Mouse (Mus musculus) G1E-ER4 (cell line): Measurements from ENCODE around the gene Cyp20a1. TPM values are rescaled to one million over a fixed set of nuclear protein-coding genes. Genes with fewer than 3 reads are reported as not detected.

Experiments used
- GATA1 ChIP-seq: IDR thresholded peaks from one replicate; pipeline ENCODE4 v1.8.0; 2012; ENCODE audit warnings: low read length, inconsistent platforms
- polyA plus RNA-seq: library from polyadenylated mRNA; stranded (reverse); fragments of >175 nt; gene quantifications from 2 replicates; pipeline ENCODE4 v1.2.3, GENCODE M21; 2012

The Cyp20a1 gene
- polyA plus RNA-seq, 1 experiment, result 10.9 TPM

DNA sequence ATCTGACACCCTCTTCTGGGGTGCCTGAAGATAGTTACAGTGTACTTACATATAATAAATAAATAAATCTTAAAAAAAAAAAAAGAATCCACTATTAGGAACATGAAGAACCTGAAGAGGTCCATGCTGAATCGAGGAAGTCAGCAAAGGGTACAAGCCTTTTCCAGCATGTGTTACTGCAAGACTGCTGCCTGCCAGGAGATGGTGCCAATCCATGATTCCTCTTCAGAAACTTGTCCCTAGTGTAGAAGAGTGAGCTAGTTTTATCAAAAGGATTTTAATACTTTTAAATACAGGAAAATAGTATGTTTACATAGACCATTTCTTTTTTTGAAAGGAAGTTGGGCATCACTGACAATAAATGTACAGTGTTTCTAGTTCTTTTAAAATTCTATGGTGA is 80.8 kb downstream of the Cyp20a1 start:
- TF ChIP-seq GATA1, result no peak

DNA sequence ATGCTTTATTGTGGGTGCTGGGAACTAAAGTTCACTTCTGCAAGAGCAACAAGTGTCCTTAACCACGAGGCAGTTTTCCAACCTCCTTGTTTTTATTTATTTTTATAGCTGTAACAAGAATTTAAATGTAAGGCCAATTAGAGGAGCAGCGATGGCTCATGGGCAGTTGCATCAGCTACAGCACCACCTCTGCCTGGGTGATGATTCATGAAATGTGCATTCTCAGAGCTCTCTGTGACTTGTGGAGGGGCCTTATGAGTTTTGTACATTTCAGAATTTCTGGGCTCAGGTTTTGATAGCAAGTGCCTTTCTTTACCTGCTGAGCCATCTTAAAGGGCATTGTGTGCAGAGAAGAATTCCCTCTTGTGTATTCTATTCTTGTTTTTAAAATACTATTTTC is 85.2 kb downstream of the Cyp20a1 start:
- TF ChIP-seq GATA1, result no peak

DNA sequence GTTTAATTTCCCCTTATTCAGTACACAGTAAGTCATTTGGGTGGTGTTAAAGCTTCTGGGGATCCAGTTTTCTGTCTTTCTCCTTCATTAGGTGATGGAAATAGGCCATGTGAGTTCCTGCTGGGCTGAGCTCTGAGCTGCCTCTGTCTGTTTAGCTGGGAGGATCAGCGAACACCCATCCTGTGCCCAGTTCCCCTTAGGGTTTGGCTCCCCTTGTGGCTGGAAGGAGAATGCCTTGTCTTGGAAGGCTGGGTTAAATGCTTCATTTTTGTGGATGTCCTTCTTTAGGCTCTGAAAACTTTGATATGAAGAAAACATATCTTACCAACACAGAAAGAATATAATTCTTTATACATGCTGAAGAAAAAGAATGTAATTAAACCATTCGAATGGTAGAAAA is 85.8 kb downstream of the Cyp20a1 start:
- no peak for TF ChIP-seq GATA1

DNA sequence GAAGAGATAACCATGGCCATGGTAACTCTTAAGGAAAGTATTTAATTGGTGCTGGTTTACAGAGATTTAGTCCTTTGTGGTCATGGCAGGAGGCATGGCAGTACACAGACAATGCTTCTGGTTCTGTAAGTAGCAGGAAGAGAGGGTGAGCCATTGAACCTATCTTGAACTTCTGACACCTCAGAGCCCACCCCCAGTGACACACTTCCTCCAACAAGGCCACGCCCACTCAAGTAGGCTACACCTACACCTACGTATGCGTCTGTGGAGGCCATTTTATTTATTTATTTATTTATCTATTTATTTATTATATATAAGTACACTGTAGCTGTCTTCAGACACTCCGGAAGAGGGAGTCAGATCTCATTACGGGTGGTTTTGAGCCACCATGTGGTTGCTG is 88.4 kb downstream of the Cyp20a1 start:
- TF ChIP-seq GATA1, result no peak

DNA sequence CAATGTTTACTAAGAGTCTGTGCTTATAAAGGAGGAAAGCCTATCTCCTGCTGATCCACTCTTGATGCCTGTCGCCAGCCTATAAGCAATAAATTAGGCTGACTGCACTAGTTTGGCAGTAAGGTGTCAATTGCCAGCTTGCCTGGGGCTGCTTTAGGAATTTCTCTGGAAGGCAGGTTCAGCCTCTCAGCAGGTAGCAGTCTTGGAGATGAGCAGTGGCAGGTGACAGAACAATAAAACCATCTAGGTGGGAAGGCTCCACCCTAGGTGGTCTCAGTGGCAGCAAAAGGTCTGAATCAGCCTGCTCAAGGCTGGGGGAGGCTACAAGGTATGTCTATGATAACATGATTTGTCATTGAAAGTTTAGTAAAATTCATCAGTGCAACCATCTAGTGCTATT is 89.4 kb downstream of the Cyp20a1 start:
- TF ChIP-seq GATA1, result no peak

Other genes with a start within 250 kb of the Cyp20a1 start
- 0.91 and 0.98 TPM in 2 replicates for gene Carf, start 245.1 kb upstream of the Cyp20a1 start, polyA plus RNA-seq
- gene Wdr12, start 244.7 kb upstream of the Cyp20a1 start, polyA plus RNA-seq, result 3.7 and 5.7 TPM in 2 replicates
- gene Nbeal1, start 162.7 kb upstream of the Cyp20a1 start, polyA plus RNA-seq, result 0.15 and 0.28 TPM in 2 replicates
- 14.1 and 36.2 TPM in 2 replicates for gene Abi2, start 66.3 kb downstream of the Cyp20a1 start, polyA plus RNA-seq
- 0.01 TPM in 1 of 2 replicates, not detected in the other for gene Raph1, start 223.8 kb downstream of the Cyp20a1 start, polyA plus RNA-seq